Mouse (Mus musculus) bone marrow macrophage, adult 2 months (primary cell): ENCODE data around the gene Slc30a3.

ENCODE experiments used
- CTCF ChIP-seq: IDR thresholded peaks from 2 replicates; pipeline ENCODE4 v1.5.1; 2012; ENCODE audit warnings: low read depth, mild to moderate bottlenecking, low read length, moderate library complexity
- POLR2A ChIP-seq: IDR thresholded peaks from 2 replicates; pipeline ENCODE4 v1.6.1; 2012; ENCODE audit warnings: mild to moderate bottlenecking, low read depth, low read length, borderline replicate concordance

GRCm38 (mm10) chr5:31151746-31152145, 43.7 kb upstream of the Slc30a3 start:
- no peak for TF ChIP-seq CTCF
- TF ChIP-seq POLR2A: no peak
